Mouse (Mus musculus) colon, adult 2 months (tissue): ENCODE measurements around the gene Gm3839. TPM values are rescaled to one million over a fixed set of nuclear protein-coding genes. Genes with fewer than 3 reads are reported as not detected.

Experiments used
- polyA plus RNA-seq: library from polyadenylated mRNA; depleted of rRNA; stranded (reverse); fragments of >200 nt; gene quantifications from 2 replicates; pipeline ENCODE4 v1.2.3, GENCODE M21; 2012; rRNA removed

The Gm3839 gene
- polyA plus RNA-seq, result 0.15 and 0.24 TPM in 2 replicates

DNA sequence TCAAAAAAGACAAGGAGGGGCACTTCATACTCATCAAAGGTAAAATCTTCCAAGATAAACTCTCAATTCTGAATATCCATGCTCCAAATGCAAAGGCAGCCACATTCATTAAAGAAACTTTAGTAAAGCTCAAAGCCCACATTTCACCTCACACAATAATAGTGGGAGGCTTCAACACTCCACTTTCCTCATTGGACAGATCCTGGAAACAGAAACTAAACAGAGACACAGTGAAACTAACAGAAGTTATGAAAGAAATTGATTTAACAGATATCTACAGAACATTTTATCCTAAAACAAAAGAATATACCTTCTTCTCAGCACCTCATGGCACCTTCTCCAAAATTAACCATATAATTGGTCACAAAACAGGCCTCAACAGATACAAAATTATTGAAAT lies at the start of gene Gm3839:
TSS of gene Gm3839 (minus strand) at position 101 of the 400 bp plus-strand sequence.

Other genes starting within 250 kb of the Gm3839 start
- 2.1 and 4.1 TPM in 2 replicates for gene Fhit, start 194.7 kb downstream of the Gm3839 start, polyA plus RNA-seq
- gene Ptprg, start 196.8 kb upstream of the Gm3839 start, polyA plus RNA-seq, result 22.0 and 23.9 TPM in 2 replicates